Comparison of ENCODE assay signal across 16 mouse cellular contexts in genomic region chr17:50415331-50416005, GRCm38 (mm10).
DNase-seq lines count a peak whose midpoint lies in the region; ATAC-seq lines count a peak whose summit lies in the region.
"Had no signal": no experiment of that assay in that cellular context is flagged by ENCODE, and none has a peak within 500 bp of the region (broad histone marks: within the 10 kb centered on the region; RNA-seq: fewer than 3 reads in every experiment).

No protein-coding gene starts in this region.

- no peaks in the 10 kb centered on the region for H3K36me3 ChIP-seq in liver, embryonic 16.5 days (ENCODE audit: control insufficient read depth, insufficient read depth)
- H3K36me3 ChIP-seq: embryonic facial prominence, embryonic 12.5 days; forebrain, embryonic 10.5 days; limb, embryonic 12.5 days had no signal

- no peak overlapping the region for H3K4me3 ChIP-seq in liver, embryonic 16.5 days (ENCODE audit: low read depth, low read length)
- H3K4me3 ChIP-seq: embryonic facial prominence, embryonic 12.5 days; forebrain, embryonic 10.5 days; limb, embryonic 12.5 days had no signal

- H3K27me3 ChIP-seq in liver, embryonic 16.5 days (ENCODE audit: control insufficient read depth, insufficient read depth, low read depth, low read length) = no peaks in the 10 kb centered on the region
- H3K27me3 ChIP-seq: CH12.LX; embryonic facial prominence, embryonic 12.5 days had no signal

- H3K27ac ChIP-seq in liver, embryonic 16.5 days (ENCODE audit: low read length) = 0 out of 2 replicates have a peak overlapping the region, but pooled peaks have one; percentile 14
- H3K27ac ChIP-seq: embryonic facial prominence, embryonic 12.5 days; forebrain, embryonic 10.5 days; limb, embryonic 12.5 days had no signal

- no peak overlapping the region for H3K4me2 ChIP-seq in liver, embryonic 16.5 days (ENCODE audit: low read depth, low read length)
- H3K4me2 ChIP-seq: embryonic facial prominence, embryonic 12.5 days; limb, embryonic 12.5 days had no signal

- WGBS in liver, embryonic 16.5 days (ENCODE audit: insufficient replicate concordance) = 45% methylated on average over 2 of the region's 2 CpGs

- ATAC-seq in liver, embryonic 16.5 days (ENCODE audit: low read depth) = no peak
- ATAC-seq in megakaryocyte, adult 5-6 weeks (ENCODE audit: poor library complexity, severe bottlenecking) = peak; percentile 90
- ATAC-seq in frontal cortex, adult (ENCODE audit: low TSS enrichment) = no peak
- ATAC-seq: intestine, embryonic 16.5 days had no signal

- DNase-seq in liver = no peak
- DNase-seq in B cell, adult 2 months = peak; percentile 45 to 48
- DNase-seq in ZHBTc4 (ENCODE audit: low read depth, low spot score) = peak; percentile 64
- no peak for DNase-seq in urinary bladder, postnatal 4 days (ENCODE audit: low spot score in 2 of 2)
- DNase-seq in cerebellum, adult 11-12 months = no peak
- DNase-seq: cerebellum, adult 9-10 months; heart, postnatal 4 days; kidney, postnatal 25 days had no signal

- H3K4me1 ChIP-seq in liver, embryonic 16.5 days (ENCODE audit: control insufficient read depth, low read depth, low read length) = peaks cover 4% of the 10 kb centered on the region
- H3K4me1 ChIP-seq: embryonic facial prominence, embryonic 12.5 days; forebrain, embryonic 10.5 days; limb, embryonic 12.5 days had no signal

- H3K9ac ChIP-seq in liver, embryonic 16.5 days (ENCODE audit: low read depth, low read length) = no peak overlapping the region
- H3K9ac ChIP-seq: embryonic facial prominence, embryonic 12.5 days; limb, embryonic 12.5 days had no signal

- no peaks in the 10 kb centered on the region for H3K9me3 ChIP-seq in liver, embryonic 16.5 days (replicated peaks; ENCODE audit: control insufficient read depth, low read length)
- H3K9me3 ChIP-seq: embryonic facial prominence, embryonic 12.5 days had no signal

Comparison
In these comparisons a context has a peak if more than half of its experiments do, and no peak if none do; other contexts are left out.
1. DNase-seq: peak in B cell, adult 2 months (2 of 2) and ZHBTc4 (single experiment); none in liver (single experiment), urinary bladder, postnatal 4 days (0 of 2) and cerebellum, adult 11-12 months (single experiment).